ENCODE assay signal across 1 mouse cellular context in the genomic region with DNA sequence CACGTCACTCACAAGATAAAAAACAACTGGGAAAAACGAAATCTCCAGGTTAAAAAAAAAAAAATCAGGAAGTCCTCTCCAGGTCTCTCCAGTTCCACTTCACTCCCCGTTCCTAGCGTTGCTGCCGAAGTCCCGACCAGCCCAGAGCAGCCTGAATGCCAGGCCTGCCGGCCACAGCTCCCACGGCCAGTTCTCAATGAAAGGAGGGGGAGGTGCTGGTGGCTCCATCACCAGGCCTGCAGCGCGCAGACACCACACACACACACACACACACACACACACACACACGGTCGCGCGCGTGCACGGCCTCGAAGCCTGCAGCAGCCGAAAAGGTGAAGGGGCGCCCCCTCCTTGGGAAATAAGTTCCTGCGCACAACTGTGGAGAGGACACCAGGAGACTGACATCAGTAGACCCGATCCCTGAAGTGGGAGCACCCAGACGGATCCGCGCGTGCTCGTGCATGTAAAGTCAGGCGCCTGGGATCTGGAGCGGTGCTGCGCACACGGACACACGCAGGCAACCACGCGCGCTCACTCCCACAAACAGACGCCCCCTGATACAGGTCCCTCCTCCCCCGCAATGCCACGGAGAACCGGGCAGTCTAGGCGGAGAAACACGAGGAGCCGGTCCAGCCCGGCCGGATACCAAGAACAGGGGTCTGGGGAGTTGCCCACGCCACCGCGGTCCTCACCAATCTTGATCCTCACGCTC.
TF ChIP-seq lines count a peak whose summit lies in the region.

No protein-coding gene starts in this region.

TF ChIP-seq in CH12.LX, 34 proteins besides CTCF, POLR2A, EP300 and RAD21 (continued from another document):
- peak; percentile 26; the same call in 1 of the 2 replicates for TF ChIP-seq IRF4 (IDR thresholded peaks at IDR 0.05; ENCODE audit: low read depth, low read length)
- TF ChIP-seq CHD1 (IDR thresholded peaks at IDR 0.05; ENCODE audit: low read depth, low read length) = no peak
- TF ChIP-seq TBP (conservative IDR thresholded peaks at IDR 0.05; ENCODE audit: low read depth, low read length) = no peak
- TF ChIP-seq ZNF384 (IDR thresholded peaks at IDR 0.05; ENCODE audit: low read depth, low read length) = no peak
- no peak for TF ChIP-seq GABPA (IDR thresholded peaks at IDR 0.05; ENCODE audit: insufficient replicate concordance, low read depth, low read length)
- TF ChIP-seq HCFC1 (IDR thresholded peaks at IDR 0.05; ENCODE audit: low read depth, low read length) = no peak
- TF ChIP-seq UBTF (IDR thresholded peaks at IDR 0.05; ENCODE audit: low read depth, low read length) = no peak
- no peak for TF ChIP-seq USF2 (conservative IDR thresholded peaks at IDR 0.05; ENCODE audit: low read depth, low read length)
- TF ChIP-seq MAX (IDR thresholded peaks at IDR 0.05; ENCODE audit: low read length) = peak; percentile 74
- TF ChIP-seq JUN (IDR thresholded peaks at IDR 0.05; ENCODE audit: insufficient read depth, low read depth, low read length) = no peak
- TF ChIP-seq TCF12 (IDR thresholded peaks at IDR 0.05; ENCODE audit: low read depth, low read length) = peak; percentile 65; the same call in 1 of the 2 replicates
- TF ChIP-seq ZMIZ1 (IDR thresholded peaks at IDR 0.05; ENCODE audit: low read depth, low read length) = no peak; the same call in 1 of the 2 replicates
- TF ChIP-seq ZC3H11A (IDR thresholded peaks at IDR 0.05; ENCODE audit: low read depth, low read length) = no peak
- TF ChIP-seq MAFK (IDR thresholded peaks at IDR 0.05; ENCODE audit: insufficient replicate concordance, low read length) = no peak
- TF ChIP-seq KAT2A (IDR thresholded peaks at IDR 0.05; ENCODE audit: insufficient replicate concordance, low read length) = no peak
- peak; percentile 87 for TF ChIP-seq BHLHE40 (IDR thresholded peaks at IDR 0.05; ENCODE audit: low read depth, low read length)
- peak; percentile 45 for TF ChIP-seq SMC3 (IDR thresholded peaks at IDR 0.05; ENCODE audit: low read depth, low read length)
- no peak for TF ChIP-seq RCOR1 (conservative IDR thresholded peaks at IDR 0.05; ENCODE audit: low read depth, low read length)
